Comparison of ENCODE assay signal across 19 mouse cellular contexts in the genomic region with DNA sequence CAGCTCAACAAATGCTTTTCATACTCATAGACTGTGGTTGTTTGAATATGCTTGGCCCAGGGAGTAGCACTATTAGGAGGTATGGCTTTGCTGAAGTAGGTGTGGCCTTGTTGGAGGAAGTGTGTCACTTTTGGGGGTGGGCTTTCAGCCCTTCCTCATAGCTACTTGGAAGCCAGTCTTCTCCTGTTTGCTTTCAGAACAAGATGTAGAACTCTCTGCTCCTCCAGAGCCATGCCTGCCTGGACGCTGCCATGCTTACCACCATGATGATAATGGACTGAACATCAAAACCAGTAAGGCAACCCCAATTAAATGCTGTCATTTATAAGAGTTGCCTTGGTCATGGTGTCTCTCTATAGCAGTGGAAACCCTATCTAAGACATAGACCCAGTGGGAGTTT.
DNase-seq lines count a peak whose midpoint lies in the region; ATAC-seq and TF ChIP-seq lines count a peak whose summit lies in the region.
"Had no signal": no experiment of that assay in that cellular context is flagged by ENCODE, and none has a peak within 500 bp of the region (broad histone marks: within the 10 kb centered on the region; RNA-seq: fewer than 3 reads in every experiment).

No protein-coding gene starts in this region.

- peaks cover 12% of the 10 kb centered on the region; the same call in 1 of the 2 replicates for H3K36me3 ChIP-seq in limb, embryonic 15.5 days
- peaks cover 16% of the 10 kb centered on the region for H3K36me3 ChIP-seq in limb, embryonic 10.5 days
- H3K36me3 ChIP-seq in kidney, embryonic 14.5 days (ENCODE audit: control insufficient read depth, insufficient read depth, low read length) = peaks cover 7% of the 10 kb centered on the region; the same call in 1 of the 2 replicates
- H3K36me3 ChIP-seq: forebrain, embryonic 15.5 days; G1E had no signal

- no peak for TF ChIP-seq CTCF in gastrocnemius, adult 2 months (IDR thresholded peaks at IDR 0.05)

- peak overlapping the region; percentile 50 for H3K27ac ChIP-seq in gastrocnemius, adult 2 months
- 0 out of 2 replicates have a peak overlapping the region, but pooled peaks have one; percentile 61 for H3K27ac ChIP-seq in limb, embryonic 15.5 days
- no peak overlapping the region for H3K27ac ChIP-seq in limb, embryonic 10.5 days
- H3K27ac ChIP-seq in kidney, embryonic 14.5 days (ENCODE audit: low read depth, low read length) = no peak overlapping the region
- H3K27ac ChIP-seq: forebrain, embryonic 13.5 days; forebrain, embryonic 15.5 days had no signal

- no peaks in the 10 kb centered on the region for H3K27me3 ChIP-seq in limb, embryonic 15.5 days
- H3K27me3 ChIP-seq in limb, embryonic 10.5 days (ENCODE audit: low read depth, poor library complexity, severe bottlenecking) = no peaks in the 10 kb centered on the region
- no peaks in the 10 kb centered on the region for H3K27me3 ChIP-seq in kidney, embryonic 14.5 days (ENCODE audit: control insufficient read depth, insufficient read depth, low read length)
- H3K27me3 ChIP-seq: forebrain, embryonic 13.5 days; forebrain, embryonic 15.5 days; Patski had no signal

- peaks cover 6% of the 10 kb centered on the region; the same call in 1 of the 2 replicates for H3K4me1 ChIP-seq in limb, embryonic 15.5 days
- H3K4me1 ChIP-seq in limb, embryonic 10.5 days = peaks cover 25% of the 10 kb centered on the region
- no peaks in the 10 kb centered on the region for H3K4me1 ChIP-seq in kidney, embryonic 14.5 days (ENCODE audit: control insufficient read depth, insufficient read depth, low read length)
- H3K4me1 ChIP-seq: forebrain, embryonic 13.5 days; forebrain, embryonic 15.5 days had no signal

- intact Hi-C loops in gastrocnemius, adult 2 months (cut with DNase I) = no loop called here

- 97% methylated on average over 1 of the region's 1 CpGs for WGBS in limb, embryonic 15.5 days
- 95% methylated on average over 1 of the region's 1 CpGs for WGBS in limb, embryonic 10.5 days
- WGBS in kidney, embryonic 14.5 days = 96% methylated on average over 1 of the region's 1 CpGs

- no peak for DNase-seq in gastrocnemius, adult 2 months
- DNase-seq in gastrocnemius, postnatal 4 days (ENCODE audit: low spot score in 2 of 2) = no peak
- no peak for DNase-seq in limb, embryonic 10.5 days (ENCODE audit: low spot score)
- DNase-seq: adrenal gland, adult 8-10 months; adrenal gland, postnatal 14 days; adrenal gland, postnatal 36 days; cerebellum, adult 11-12 months; cerebellum, adult 2 months; cerebellum, adult 9-10 months; cerebellum, postnatal 10 days; cerebellum, postnatal 25 days; forebrain, postnatal 0 days had no signal

- H3K4me2 ChIP-seq in limb, embryonic 15.5 days = no peak overlapping the region
- H3K4me2 ChIP-seq in kidney, embryonic 14.5 days (replicated peaks; ENCODE audit: low read depth, low read length) = no peak overlapping the region
- H3K4me2 ChIP-seq: forebrain, embryonic 13.5 days; forebrain, embryonic 15.5 days had no signal

- H3K4me3 ChIP-seq in gastrocnemius, adult 2 months = no peak overlapping the region
- no peak overlapping the region for H3K4me3 ChIP-seq in limb, embryonic 15.5 days
- H3K4me3 ChIP-seq in limb, embryonic 10.5 days = no peak overlapping the region
- no peak overlapping the region for H3K4me3 ChIP-seq in kidney, embryonic 14.5 days (ENCODE audit: low read length)
- H3K4me3 ChIP-seq: forebrain, embryonic 13.5 days; forebrain, embryonic 15.5 days had no signal

- no peak overlapping the region for H3K9ac ChIP-seq in limb, embryonic 15.5 days
- H3K9ac ChIP-seq in kidney, embryonic 14.5 days (ENCODE audit: low read depth, low read length) = no peak overlapping the region
- H3K9ac ChIP-seq: forebrain, embryonic 13.5 days; forebrain, embryonic 15.5 days; forebrain, postnatal 0 days had no signal

- no peaks in the 10 kb centered on the region for H3K9me3 ChIP-seq in limb, embryonic 15.5 days
- H3K9me3 ChIP-seq in limb, embryonic 10.5 days (replicated peaks) = no peaks in the 10 kb centered on the region
- H3K9me3 ChIP-seq in kidney, embryonic 14.5 days (ENCODE audit: control insufficient read depth, low read length) = no peaks in the 10 kb centered on the region
- H3K9me3 ChIP-seq: forebrain, embryonic 13.5 days; forebrain, embryonic 15.5 days; G1E had no signal

- no peak for ATAC-seq in limb, embryonic 15.5 days (ENCODE audit: insufficient number of reproducible peaks, low FRiP score, low TSS enrichment, low read depth)
- ATAC-seq in kidney, embryonic 14.5 days (ENCODE audit: low FRiP score, low TSS enrichment) = no peak
- ATAC-seq: activated CD4-positive, CD25-positive, alpha-beta regulatory T cell, adult 4 months; forebrain, embryonic 13.5 days; forebrain, embryonic 15.5 days; forebrain, postnatal 0 days; Patski had no signal

Comparison
In these comparisons a context has a peak if more than half of its experiments do, and no peak if none do; other contexts are left out.
1. H3K27ac ChIP-seq: peak in gastrocnemius, adult 2 months (single experiment) and limb, embryonic 15.5 days (single experiment); none in limb, embryonic 10.5 days (single experiment) and kidney, embryonic 14.5 days (single experiment).